Mouse (Mus musculus) mouse trophoblast stem cell (cell line): ENCODE measurements at regions not wholly inside any gene's neighbourhood (a gene's known extent, or its start where the extent isn't known, plus 50 kb on each side); places are given as distances from the start of the nearest gene placed in this dataset.

Source experiments
- in situ Hi-C, 2 experiments: fragments of 300-500 bp; cut with MseI, MboI; formaldehyde crosslinking; loops; 2 replicates in 1 of 2; 3 replicates in 1 of 2; pipeline ENCODE4 v1.15.1; 2025

DNA sequence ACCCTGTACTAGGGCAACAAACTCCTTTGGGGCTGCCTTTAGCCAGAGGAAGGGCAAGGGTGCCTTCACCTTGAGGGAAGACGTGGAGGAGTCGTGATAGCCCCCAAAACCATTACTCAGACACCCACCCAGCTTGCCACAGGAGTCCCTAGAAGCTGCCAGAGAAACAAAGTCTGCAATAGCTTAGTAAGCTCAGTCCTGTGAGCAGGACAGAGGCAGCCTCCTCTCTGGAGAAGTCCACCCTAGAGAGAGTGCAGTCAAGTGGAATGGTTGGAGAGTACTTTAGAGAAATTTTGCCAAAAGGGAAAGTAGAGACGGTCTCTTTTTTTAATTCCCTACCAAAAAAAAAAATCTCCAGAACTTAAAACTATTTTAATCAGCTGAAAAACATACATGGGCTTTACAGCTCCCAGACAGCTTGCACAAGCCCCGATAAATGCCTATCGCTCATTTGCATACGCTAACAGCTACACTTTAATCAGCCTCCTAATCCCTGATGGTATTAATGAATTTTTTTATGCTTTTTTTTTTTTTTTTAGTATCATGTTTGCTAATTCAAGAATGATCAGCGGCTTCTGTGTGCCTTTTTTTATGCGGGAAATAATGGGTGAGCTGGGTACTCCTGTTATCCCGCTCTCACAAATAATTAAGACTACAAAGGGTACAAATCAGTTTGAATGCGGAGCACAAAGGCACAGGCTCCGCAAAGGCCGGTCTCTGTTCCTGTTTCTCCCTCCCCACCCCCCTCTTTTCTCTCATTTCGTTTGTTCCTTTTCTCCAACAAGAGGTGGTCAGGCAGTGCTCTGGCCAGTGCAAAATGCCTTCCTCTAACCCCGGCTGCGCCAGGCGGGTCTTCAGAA is 219.8 kb downstream of the Il20rb start:
- in situ Hi-C loops = no loop called here

DNA sequence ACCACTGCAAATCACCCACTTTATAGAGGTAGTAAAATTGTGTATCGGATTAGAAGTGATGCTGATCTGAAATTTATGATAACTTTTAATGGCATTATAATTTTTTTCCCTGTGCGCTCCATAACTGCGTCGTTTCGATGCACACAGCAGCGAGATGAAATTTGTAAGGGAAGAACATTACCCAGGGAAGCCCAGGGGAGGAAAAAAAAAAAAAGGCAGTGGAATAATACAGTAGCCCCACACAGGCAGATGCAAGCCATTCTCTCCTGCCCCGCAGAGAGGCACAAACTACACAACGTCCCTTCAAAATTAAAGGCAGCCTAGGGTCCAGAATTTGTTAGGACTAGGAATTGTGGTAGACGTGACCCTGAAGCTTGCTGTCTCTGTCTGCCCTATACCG is 234.2 kb downstream of the Il20rb start:
- in situ Hi-C loops = no loop called here
